Mouse (Mus musculus) liver, postnatal 0 days (tissue): ENCODE measurements around the gene Dhcr24. TPM values are rescaled to one million over a fixed set of nuclear protein-coding genes. Genes with fewer than 3 reads are reported as not detected.

Experiments used
- ATAC-seq: fragments of 200-750 bp; cut with Nextera tagmentation; 2 replicates; pipeline ENCODE4 v1.8.0; 2017; ENCODE audit warnings: mild to moderate bottlenecking, moderate library complexity
- DNase-seq: peaks from one replicate; pipeline ENCODE4 v3.0.0-alpha.2; 2016
- H3K27ac ChIP-seq: fragments of 300-500 bp; sonication (generic); 2 replicates; pipeline ENCODE4 v1.5.1; 2014; ENCODE audit warnings: antibody characterized with exemption, moderate library complexity, mild to moderate bottlenecking, low read depth
- H3K27me3 ChIP-seq: fragments of 300-500 bp; sonication (generic); 2 replicates; pipeline ENCODE4 v1.6.1; 2014; ENCODE audit warnings: low read length, control low read depth, mixed read lengths; ENCODE audit not compliant: insufficient read depth
- H3K36me3 ChIP-seq: fragments of 300-500 bp; sonication (generic); replicated peaks from 2 replicates; pipeline ENCODE4 v1.6.1; 2014; ENCODE audit warnings: mild to moderate bottlenecking, control low read depth, low read length, moderate library complexity, mixed read lengths; ENCODE audit not compliant: insufficient read depth
- H3K4me1 ChIP-seq: fragments of 300-500 bp; sonication (generic); 2 replicates; pipeline ENCODE4 v1.6.1; 2014; ENCODE audit warnings: antibody characterized with exemption, mild to moderate bottlenecking, control low read depth; ENCODE audit not compliant: insufficient read depth
- H3K4me2 ChIP-seq: fragments of 300-500 bp; sonication (generic); 2 replicates; pipeline ENCODE4 v1.6.1; 2014; ENCODE audit warnings: low read depth, mild to moderate bottlenecking, low read length, moderate library complexity, mixed read lengths
- H3K4me3 ChIP-seq: fragments of 300-500 bp; sonication (generic); 2 replicates; pipeline ENCODE4 v1.5.1; 2014; ENCODE audit warnings: low read depth, low read length
- H3K9ac ChIP-seq: fragments of 300-500 bp; sonication (generic); replicated peaks from 2 replicates; pipeline ENCODE4 v1.6.1; 2014; ENCODE audit warnings: mild to moderate bottlenecking, moderate library complexity
- H3K9me3 ChIP-seq: fragments of 300-500 bp; sonication (generic); 2 replicates; pipeline ENCODE4 v1.6.1; 2016; ENCODE audit warnings: mild to moderate bottlenecking, control low read depth, low read length, mixed read lengths
- CTCF ChIP-seq: sonication (generic); IDR thresholded peaks from 2 replicates; pipeline ENCODE4 v1.5.1; 2016; ENCODE audit warnings: antibody characterized with exemption, low read depth
- EP300 ChIP-seq: IDR thresholded peaks from 2 replicates; pipeline ENCODE4 v1.6.1; 2016; ENCODE audit warnings: antibody characterized with exemption, low read depth, mild to moderate bottlenecking
- WGBS: fragments of 180-500 bp; shearing (Covaris S2); extraction: QIAGEN DNeasy Blood & Tissue Kit; methylation state at CpG from one replicate; pipeline ENCODE4 v1.1.7; 2014; ENCODE audit not compliant: insufficient replicate concordance; 5-methylcytosine and 5-hydroxymethylcytosine counted together
- polyA plus RNA-seq: library from polyadenylated mRNA; unstranded; fragments of >200 nt; fragmentation: Nextera tagmentation; extraction: Ambion mirVana; gene quantifications from 2 replicates; pipeline ENCODE4 v1.2.1, GENCODE M21; 2015

The Dhcr24 gene
- polyA plus RNA-seq, 1 experiment from 2014 or later = 17.1 TPM

DNA sequence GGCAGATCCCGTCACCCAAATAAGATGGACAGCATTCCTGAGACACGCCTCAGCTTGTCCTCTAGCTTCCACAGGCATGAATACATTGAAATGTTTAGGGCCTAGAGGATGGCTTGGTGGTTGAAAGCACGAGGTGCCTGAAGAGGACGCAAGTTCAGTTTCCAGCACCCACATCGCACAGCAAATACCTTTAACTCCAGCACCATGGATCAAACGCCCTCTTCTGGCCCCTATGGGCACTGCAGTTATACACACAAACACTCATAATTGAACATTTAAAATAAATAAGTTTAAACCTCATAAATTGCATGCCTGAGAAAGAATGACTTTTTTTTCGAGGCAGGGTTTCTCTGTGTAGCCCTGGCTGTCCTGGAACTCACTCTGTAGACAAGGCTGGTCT lies 32.8 kb downstream of the Dhcr24 start:
- Histone ChIP-seq H3K27ac (no peak overlapping the region), H3K9me3 (no peaks in the 10 kb centered on the region), H3K4me1 (no peaks in the 10 kb centered on the region), H3K4me3 (no peak overlapping the region), H3K36me3 (0 out of 2 replicates have a peak, but pooled peaks cover 2% of the 10 kb centered on the region), H3K9ac (no peak overlapping the region), H3K27me3 (no peaks in the 10 kb centered on the region), H3K4me2 (no peak overlapping the region)
- no peak for DNase-seq
- ATAC-seq = no peak
- TF ChIP-seq EP300 = no peak
- peak; percentile 53 for TF ChIP-seq CTCF
- 60% methylated on average over 7 of the region's 7 CpGs for WGBS

- no peaks in the 10 kb centered on the region for H3K9me3 ChIP-seq
- H3K27me3 ChIP-seq = no peaks in the 10 kb centered on the region
- H3K27ac ChIP-seq = no peak overlapping the region
- DNase-seq = no peak
- no peaks in the 10 kb centered on the region for H3K4me1 ChIP-seq
- H3K4me3 ChIP-seq = no peak overlapping the region
- TF ChIP-seq CTCF (peak; percentile 44), EP300 (no peak)
- no peak for ATAC-seq
- H3K9ac ChIP-seq = no peak overlapping the region
- no peak overlapping the region for H3K4me2 ChIP-seq
- WGBS = 66% methylated on average over 3 of the region's 3 CpGs
- H3K36me3 ChIP-seq = no peaks in the 10 kb centered on the region
Measured at GRCm38 (mm10) chr4:106596200-106596599, 35.4 kb downstream of the Dhcr24 start.

GRCm38 (mm10) chr4:106597055-106597454 lies 36.2 kb downstream of the Dhcr24 start:
- DNase-seq (no peak), ATAC-seq (no peak)
- no peak overlapping the region for H3K4me2 ChIP-seq
- no peaks in the 10 kb centered on the region for H3K36me3 ChIP-seq
- H3K4me1 ChIP-seq = no peaks in the 10 kb centered on the region
- H3K4me3 ChIP-seq = no peak overlapping the region
- 73% methylated on average over 9 of the region's 9 CpGs for WGBS
- no peak overlapping the region for H3K27ac ChIP-seq
- no peaks in the 10 kb centered on the region for H3K9me3 ChIP-seq
- H3K27me3 ChIP-seq = no peaks in the 10 kb centered on the region
- TF ChIP-seq CTCF (no peak), EP300 (no peak)
- no peak overlapping the region for H3K9ac ChIP-seq

GRCm38 (mm10) chr4:106597741-106598140 lies 36.9 kb downstream of the Dhcr24 start:
- no peak for ATAC-seq
- 73% methylated on average over 4 of the region's 4 CpGs for whole genome bisulfite sequencing
- Histone ChIP-seq H3K4me1 (no peaks in the 10 kb centered on the region), H3K9ac (no peak overlapping the region), H3K36me3 (no peaks in the 10 kb centered on the region), H3K27ac (no peak overlapping the region), H3K4me2 (no peak overlapping the region), H3K4me3 (no peak overlapping the region), H3K9me3 (no peaks in the 10 kb centered on the region), H3K27me3 (no peaks in the 10 kb centered on the region)
- no peak for TF ChIP-seq EP300
- TF ChIP-seq CTCF = no peak
- no peak for DNase-seq

- Histone ChIP-seq H3K4me2 (no peak overlapping the region), H3K27ac (no peak overlapping the region), H3K4me3 (no peak overlapping the region), H3K9ac (no peak overlapping the region), H3K4me1 (no peaks in the 10 kb centered on the region), H3K36me3 (no peaks in the 10 kb centered on the region), H3K9me3 (no peaks in the 10 kb centered on the region), H3K27me3 (no peaks in the 10 kb centered on the region)
- 30% methylated on average over 1 of the region's 1 CpGs for WGBS
- no peak for ATAC-seq
- TF ChIP-seq CTCF = peak; percentile 38
- no peak for TF ChIP-seq EP300
- no peak for DNase-seq
Measured at GRCm38 (mm10) chr4:106599415-106599814, 38.6 kb downstream of the Dhcr24 start.

DNA sequence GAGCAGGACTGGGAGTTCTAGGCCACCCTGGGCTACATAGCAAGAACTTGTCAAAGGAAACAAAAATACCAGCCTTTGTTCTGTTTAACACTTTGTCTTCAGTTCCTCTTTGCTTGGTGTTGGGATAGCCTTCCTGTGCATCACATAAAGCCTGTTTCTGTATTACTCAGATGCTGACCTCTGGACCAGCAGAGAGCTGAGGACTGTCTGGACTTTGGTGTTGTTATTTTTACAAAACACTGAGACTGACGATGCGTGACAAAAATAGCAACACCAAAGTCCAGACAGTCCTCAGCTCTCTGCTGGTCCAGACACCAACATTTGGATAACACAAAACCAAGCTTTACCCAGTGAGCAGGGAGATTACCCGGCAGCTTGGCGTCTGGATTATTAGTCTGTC lies 39.9 kb downstream of the Dhcr24 start:
- peak; percentile 87 for ATAC-seq
- H3K27me3 ChIP-seq = no peaks in the 10 kb centered on the region
- peak overlapping the region; percentile 66; the same call in 1 of the 2 replicates for H3K27ac ChIP-seq
- no peak for DNase-seq
- no peaks in the 10 kb centered on the region for H3K9me3 ChIP-seq
- 57% methylated on average over 4 of the region's 4 CpGs for WGBS
- H3K9ac ChIP-seq = no peak overlapping the region
- TF ChIP-seq EP300 (no peak), CTCF (no peak)
- H3K4me1 ChIP-seq = no peaks in the 10 kb centered on the region
- H3K4me3 ChIP-seq = no peak overlapping the region
- no peak overlapping the region for H3K4me2 ChIP-seq
- H3K36me3 ChIP-seq = no peaks in the 10 kb centered on the region
